Mouse (Mus musculus): ENCODE measurements at regions not wholly inside any gene's neighbourhood (a gene's known extent, or its start where the extent isn't known, plus 50 kb on each side); places are given as distances from the start of the nearest gene placed in this dataset.

DNA sequence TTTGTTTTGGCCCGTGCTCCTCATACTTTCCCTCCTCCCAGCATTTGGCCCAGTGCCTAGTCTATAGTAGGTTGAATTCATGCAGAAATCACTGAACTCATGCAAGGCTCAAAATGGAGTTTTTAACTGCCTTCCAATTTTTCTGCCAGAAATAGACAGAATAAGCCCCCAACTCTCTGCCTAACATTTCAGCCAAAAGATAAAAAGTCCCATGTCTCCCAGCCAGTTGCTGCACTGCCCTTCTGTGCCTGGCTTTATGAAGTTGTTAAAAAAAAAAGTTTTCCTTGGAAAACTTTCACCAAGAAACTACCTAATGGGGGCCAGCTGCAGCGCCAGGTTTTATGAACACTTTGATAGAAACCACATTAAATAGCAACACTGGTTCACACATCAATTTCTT lies 222.0 kb downstream of the Zic3 start:
- DNase-seq (ENCODE audit: low spot score): no peak

DNA sequence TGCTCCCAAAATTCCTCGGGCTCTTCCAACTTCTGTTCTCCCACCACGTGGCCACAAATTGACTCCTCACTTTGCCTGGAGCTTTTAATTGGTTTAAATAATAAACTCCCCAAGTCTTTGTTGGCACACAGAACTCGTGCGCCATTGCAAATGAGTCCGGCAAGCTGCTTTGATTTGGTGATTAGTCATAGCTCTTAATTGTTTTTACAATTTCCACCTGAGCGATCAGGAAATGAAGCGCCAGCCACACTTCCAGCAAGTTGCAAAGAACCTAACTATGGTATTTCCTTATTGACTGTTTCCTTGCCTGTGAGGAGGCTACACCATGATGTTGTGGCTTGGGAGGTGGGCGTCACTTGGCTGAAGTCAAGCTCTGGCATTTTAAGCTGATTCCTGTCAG lies 233.5 kb downstream of the Zic3 start:
- peak; percentile 2 for DNase-seq (ENCODE audit: low spot score)

DNA sequence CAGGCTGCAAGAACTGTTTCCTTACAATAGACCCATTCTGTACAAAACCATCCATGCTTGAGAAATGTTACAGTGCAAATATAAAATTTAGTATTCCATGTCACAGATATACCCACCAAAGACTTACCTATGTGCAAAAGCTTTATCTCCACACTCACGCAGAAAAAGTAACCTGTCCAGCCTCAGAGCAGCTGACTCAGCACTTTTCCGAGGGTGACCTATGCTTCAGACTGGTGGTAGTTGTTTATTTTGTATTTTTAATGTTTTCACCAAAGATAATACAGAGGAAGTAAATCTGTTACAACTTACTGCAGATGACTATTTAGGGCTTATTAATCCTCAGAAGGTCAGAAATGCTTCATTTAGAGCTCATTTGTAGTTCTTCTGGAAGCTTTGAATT lies 260.4 kb downstream of the Zic3 start:
- no peak for DNase-seq (ENCODE audit: low spot score)

DNA sequence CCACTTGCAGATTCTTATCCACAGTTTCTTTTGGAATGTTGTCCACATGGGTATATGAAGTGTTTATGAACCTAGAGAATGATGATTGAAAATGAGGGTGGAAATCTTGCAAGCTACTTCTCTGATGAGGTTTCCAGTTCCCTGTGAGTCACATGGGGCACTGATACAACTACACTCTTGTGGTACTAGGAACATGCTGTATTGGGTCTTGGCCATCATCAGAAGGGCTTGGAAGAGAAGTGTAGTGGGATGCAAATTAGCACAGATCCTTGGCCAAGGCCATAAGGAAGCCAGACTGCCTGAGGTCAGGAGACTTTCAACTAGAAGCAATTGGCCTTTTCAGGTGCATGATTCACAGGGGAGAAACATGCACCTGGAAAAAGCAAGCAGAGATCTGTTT lies 300.3 kb downstream of the Zic3 start:
- no peak for DNase-seq (ENCODE audit: low spot score)

DNA sequence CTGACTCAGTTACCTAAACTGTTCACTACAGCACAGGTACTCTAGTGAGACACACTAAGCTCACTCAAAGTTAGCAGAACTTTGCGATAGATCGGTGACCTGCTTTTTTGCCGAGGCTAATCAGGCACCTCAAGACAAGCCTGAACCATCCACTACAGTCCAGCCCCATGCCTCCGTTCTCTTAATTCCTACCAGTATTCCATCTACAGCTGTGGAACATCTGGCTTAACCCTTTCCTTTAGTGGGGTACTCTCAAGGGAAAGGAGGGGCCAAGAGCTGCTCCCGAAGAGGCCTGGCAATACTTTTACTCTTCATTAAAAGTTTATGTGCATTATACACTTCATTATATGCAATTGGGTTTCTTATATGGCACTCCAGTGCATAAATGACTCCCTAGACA lies 329.1 kb downstream of the Zic3 start:
- no peak for DNase-seq (ENCODE audit: low spot score)

DNA sequence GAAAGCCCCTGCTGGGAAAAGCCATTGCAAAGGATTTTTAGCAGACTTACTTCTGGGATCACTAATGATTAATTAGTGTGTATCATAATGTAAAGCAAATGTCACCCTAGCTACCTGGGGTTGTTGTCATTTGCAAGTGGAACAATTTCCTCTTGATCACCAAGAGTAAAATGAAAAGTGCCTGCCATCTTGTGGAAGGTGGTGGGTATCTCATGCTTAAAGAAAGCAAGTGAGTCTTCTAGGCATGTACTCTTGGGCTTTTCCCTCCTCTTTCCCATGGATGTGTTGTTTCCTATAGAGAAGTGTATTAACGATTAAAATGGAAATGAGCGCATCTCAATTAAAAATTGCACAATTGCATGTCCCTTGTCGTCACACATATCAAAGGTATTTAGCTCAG lies 355.4 kb downstream of the Zic3 start:
- peak; percentile 3 for DNase-seq (ENCODE audit: low spot score)

All from layer of hippocampus, adult 11-12 months (tissue).